Mouse (Mus musculus) monocyte, adult 2 months (primary cell): ENCODE results near the gene A930033H14Rik.

Source experiments
- DNase-seq, 2 experiments: peaks; one replicate each; pipeline ENCODE4 v3.0.0; 2022; ENCODE audit warnings: low spot score in 2 of 2, low read depth in 1 of 2

Gene A930033H14Rik

DNA sequence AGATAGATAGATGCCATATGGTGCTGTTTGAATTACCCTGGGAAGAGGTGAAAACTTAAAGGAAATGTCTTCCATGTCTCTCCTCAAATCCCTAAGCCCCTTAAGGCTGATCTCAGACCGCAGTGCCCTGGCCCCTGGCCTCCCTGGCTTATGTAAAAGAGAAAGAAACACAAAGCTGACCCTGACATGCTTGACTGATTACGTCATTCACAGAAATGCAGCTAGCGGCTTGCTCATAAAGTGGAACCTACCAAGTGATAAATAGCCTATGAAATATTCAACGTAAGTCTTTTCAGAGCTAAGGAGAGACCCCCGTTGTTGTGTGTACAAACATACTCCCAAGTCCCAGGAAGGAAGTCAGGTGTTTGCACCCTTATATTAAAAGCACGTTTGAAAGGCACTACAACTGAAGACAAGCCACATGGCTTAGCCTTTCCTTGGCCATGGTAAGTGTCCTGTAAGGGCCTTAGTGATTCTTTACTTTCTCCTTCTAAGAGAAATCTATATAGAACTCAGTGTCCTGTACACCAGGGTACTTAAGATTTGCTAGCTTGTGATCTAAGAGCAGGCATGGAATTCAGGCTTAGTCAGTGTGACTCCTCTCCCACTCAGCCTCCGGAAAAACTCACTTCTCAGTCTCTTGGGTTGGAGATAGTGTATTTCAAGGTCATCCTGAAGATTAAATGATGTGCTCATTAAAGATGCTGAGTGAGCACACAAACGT lies 8.1 kb downstream of the A930033H14Rik start:
- no peak for DNase-seq

DNA sequence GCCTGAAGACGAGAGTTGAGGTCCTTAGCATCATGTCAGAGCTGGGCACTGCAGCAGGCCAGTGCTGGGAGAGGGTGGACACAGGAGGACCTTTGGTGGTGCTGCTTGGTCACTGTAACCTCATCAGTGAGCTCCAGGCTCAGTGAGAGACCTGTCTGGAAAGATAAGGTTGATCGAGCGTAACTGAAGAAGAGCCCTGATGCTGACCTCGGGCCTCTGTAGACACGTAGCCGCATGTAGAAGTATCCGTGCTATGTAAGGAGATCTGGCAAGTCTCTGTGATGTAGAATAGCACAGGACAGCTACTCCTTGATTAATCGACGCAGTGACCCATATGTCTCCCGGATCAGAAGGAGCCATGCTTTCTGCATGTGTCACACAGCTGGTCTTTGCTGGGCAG lies 19.2 kb downstream of the A930033H14Rik start:
- DNase-seq, result no peak

DNA sequence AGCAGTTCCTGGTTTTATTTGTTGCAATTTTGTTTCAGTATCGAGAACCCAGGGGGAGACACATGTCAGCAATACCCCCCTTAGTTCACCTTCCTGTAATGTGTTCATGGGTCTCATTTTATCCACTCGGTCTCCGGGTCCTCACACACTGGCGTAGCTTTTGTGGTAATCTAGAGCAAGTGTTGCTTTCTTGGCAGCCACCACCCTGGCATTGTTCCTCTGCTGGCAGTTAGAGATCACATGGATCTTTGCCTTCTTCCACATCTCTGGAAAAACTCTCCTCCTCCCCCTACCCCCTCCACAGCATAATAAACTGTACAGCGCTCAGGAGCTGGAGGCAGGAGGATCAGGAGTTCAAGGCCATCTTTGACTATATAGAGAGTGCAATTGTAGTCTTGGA lies 20.6 kb downstream of the A930033H14Rik start:
- no peak for DNase-seq

DNA sequence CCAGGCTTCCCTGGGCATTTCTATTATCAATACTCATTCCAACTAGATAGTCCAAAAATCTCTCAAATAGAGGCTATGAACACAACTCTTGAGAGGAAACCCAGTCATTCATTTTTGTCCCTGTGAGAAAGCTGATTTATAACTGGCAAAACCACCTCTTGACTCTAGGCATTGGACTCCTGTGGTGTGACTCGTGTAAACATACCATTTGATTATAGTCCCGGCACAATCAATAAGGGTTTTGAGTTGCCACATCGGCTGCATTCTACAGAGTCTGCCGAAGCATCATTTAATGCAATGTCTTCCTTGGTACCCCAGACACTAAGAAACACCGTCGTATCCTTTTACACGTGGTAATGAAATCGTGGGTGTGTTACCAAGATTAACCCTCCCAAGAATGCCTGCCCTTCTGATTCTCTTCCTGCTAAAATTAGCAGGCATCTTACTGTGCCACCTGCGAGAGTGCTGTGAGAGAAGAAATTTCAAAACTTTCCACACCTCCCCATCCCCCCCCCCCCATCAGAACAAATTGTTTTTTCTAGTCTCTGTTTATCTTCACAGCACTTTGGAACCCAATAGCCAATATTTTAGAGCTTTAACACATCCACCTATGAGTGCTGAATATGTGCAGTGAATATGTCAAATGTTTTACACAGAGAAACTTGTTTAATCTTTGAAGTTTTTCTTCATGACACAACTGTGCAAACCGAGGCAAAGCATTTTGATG lies 22.3 kb downstream of the A930033H14Rik start:
- DNase-seq, result no peak

DNA sequence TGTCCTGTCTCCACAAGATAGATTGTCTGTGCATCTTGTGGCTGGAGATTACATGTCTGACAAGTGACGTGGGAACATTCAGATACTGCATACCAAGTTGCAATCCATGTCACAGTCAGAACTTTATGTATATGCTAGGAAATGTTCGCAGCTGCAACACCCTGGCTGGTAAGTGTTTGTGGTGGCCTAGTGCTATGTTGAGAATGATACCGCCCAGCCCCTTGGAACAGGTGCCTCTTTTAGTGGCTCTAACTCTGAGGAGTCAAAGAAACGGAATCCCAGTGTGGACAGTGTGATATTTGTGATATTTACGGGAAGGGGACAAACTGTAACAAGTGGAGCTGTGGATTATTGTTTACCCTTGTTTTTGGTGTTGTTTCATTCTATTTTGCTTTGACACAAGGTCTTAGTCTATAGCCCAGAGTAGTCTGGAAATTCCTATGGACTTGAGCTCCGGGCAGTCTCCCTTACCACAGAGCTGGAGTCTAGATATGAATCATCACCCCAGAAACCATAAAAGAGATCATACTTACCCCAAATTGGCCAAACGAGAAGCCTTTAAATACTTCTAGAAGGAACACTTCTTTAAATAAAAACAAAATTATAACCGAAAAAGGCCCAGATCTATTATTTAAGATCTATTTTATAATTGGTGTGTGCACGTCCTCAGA lies 25.0 kb downstream of the A930033H14Rik start:
- DNase-seq, result no peak

DNA sequence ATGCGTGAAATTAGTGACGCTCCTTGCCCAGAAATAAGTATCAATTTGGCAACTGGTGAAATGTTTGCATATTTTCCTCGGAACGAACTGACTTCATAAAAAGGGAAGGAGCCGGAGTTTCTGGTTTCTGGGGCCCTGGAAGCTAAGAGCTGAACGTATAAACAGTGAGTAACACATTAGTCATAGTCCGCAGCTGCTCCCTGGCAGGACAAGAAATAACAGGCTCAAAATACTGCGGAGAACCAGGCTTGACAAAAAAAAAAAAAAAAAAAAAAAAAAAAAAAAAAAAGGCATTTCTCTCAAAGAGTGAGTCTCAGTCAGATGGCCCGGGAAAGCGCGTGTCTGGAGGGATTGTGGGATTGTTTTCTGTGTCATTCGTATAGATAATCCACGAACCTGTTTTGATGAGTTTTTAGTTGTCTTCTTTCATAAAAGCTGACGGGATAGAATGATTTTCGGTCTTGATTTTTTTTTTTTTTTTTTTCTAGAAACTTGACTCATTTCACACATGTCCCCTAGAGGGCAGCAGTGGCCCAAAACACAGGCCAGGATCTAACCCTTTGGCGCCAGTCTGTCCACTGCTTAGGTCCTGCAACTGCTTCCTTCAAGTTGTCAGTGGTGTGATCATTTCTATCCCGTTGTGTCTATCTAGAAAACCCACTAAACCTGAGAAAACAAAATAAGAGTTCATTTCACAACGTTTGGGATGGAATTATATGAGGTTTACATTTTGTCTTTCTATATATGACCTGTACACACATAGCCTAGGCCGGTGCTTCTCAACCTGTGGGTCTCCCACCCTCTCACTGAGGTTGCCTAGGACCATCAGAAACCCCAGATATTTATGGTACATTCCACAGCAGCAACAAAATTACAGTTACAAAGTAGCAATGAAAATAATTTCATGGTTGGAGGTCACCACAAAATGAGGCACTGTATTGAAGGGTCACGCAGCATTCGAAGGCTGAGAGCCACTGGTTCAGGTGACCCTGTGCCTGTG lies 26.7 kb downstream of the A930033H14Rik start:
- DNase-seq, result peak in 1 of 2 experiments; percentile 30

DNA sequence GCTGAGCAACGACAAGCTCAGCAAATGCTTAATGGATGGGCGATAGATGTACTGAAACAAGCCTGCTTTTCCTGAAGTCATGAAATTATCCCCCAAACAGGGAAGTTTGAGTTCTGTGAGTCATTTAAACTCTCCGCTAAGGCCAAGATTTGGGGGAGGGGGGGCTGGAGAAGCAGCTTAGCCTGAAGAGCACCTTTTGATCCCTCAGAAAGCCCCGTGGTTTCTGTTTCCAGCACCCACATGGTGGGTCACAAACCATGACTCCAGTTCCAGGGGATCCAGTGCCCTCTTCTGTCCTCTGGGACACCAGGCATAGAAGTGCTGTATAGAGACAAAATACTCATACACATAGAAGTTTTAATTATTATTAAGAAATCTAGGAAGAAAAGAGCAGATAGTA lies 27.5 kb downstream of the A930033H14Rik start:
- no peak for DNase-seq

DNA sequence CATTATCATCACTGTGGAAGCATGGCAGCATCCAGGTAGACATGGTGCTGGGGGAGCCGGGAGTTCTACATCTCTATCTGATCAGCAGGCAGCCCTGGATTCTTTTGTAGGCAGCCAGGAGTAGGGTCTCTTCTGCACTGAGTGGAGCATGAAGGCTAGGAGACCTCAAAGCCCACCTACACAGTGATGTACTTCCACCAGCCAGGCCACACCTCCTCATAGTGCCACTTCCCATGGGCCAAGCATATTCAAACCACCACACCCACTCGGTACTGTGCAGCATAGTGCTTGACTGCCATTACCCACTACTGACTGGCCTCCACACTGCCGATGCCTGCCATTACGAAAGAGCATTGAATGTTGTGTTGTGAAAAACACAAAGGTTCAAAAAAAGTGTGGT lies 28.0 kb downstream of the A930033H14Rik start:
- DNase-seq, result no peak

DNA sequence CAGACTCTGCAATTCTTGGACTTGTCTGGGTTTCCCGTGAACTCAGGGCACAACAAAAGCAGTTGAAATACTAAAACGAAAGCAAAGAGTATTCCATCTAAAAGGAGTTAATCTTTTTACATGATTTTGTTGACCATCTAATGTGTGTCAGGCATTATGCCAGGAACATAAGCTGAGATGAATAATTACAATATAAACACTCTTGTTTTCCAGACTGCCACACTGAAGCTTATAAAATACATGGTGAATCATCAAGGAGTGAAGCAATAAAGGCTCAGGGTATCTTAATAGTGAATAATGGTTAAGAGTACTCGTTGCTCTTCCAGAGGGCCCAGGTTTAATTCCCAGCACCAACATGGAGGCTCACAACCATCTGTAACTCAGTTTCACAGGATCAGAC lies 31.9 kb downstream of the A930033H14Rik start:
- no peak for DNase-seq

DNA sequence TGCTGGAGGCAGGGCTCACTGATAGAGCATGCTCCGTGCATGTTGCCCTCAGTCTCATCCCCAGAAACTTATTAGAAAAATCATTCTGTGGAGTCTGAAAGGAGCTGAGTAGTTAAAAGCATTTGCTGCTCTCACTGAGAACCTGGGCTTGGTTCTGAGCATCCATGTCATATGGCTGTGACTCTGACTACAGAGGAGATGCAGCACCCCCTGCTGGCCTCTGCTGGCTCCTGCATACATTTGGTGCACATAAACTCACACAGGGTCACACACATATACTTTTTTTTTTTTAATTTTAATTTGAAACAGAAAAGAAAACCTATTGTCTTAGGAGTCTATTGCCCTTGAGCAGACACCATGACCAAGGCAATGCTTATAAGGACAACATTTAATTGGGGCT lies 33.6 kb downstream of the A930033H14Rik start:
- DNase-seq, result no peak

DNA sequence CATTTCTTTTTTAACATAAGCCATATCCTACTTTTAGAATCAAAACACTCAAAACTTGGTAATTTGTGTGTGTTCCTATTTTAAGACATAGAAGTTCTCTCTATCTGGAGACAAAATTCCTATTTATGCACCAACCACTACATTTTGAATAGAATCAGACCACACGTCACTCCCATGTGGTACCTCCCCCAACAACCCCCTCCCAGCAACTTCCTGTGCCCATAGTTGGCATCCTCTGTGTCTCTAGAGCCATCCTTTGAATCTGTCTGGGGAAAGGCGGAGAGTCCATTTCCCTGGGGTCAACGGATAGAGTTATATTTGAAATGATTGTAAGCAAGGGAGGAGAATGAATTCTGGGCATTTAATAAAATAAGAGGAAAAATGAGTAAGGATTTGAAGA lies 36.8 kb downstream of the A930033H14Rik start:
- no peak for DNase-seq

DNA sequence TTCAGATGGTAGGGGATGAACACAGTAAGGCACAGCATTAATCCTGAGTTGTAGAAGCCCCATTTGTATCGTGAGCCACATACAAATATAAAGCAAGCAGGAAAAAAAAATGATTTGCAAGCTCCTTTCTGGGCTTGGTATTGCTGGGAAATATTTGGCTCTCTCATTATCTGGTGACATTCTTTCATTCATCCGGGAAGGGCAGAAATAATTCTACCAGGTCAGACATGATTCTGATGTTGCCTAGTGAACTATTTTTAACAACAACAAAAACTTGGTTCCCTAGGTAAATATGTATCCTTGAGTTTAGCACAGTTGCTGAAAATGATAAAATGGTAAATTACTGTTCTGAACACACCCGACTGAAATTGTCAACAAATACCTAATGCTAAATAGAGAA lies 40.5 kb downstream of the A930033H14Rik start:
- DNase-seq, result no peak

DNA sequence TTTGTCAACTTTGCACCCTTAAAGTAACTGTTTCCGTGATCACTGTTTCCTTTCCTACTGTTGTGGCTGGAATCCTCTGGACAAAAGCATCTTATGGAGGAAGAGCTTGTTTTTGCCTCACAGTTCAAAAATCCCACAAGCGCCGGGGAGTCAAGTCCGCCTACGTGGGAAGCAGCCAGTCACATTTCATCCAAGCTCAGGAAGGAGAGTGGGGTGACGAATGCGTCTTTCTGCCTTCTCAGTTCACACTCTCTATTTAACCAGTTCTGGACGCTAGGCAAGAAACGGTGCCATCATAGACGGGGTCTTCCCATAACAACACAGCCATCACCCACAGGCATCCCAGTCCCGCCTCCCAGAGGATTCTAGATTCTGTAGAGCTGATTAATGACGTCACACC lies 46.4 kb downstream of the A930033H14Rik start:
- no peak for DNase-seq

DNA sequence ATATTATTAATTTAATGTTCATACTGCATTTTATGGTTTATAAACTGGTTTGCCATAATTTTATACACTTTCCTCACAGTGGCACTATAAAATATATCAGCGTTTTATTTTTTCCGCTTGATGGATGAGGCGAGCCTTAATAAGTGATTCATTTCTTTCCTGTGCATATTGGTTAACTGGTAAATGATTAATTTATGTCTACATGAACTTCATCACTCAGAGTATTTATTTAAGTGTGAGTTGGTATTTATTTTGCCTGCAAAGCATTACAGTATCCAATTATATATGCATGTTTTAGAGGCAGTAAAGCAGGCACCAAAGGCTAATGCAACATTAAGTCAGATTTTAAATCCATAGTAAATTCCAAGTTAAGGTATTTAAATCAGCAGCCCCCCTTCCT lies 47.1 kb downstream of the A930033H14Rik start:
- no peak for DNase-seq

DNA sequence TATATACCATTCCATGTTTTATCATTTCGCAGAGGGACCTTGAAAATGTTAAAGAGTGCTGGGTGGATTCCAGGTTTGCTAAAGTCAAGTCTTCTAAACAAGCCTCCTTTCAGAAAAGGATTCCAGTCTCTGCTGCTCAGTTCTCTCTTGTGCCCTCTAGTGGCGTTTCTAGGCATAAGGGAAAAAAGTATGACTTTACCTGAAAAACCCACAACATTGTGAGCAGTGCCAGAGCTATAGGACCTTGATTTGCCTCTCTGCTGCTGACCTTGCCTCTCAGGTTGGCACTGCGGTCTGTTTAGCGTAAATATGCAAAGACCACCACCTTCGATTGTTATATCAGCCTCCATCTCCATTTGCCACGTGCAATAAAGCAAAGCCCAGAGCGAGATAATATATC lies 47.8 kb downstream of the A930033H14Rik start:
- no peak for DNase-seq

DNA sequence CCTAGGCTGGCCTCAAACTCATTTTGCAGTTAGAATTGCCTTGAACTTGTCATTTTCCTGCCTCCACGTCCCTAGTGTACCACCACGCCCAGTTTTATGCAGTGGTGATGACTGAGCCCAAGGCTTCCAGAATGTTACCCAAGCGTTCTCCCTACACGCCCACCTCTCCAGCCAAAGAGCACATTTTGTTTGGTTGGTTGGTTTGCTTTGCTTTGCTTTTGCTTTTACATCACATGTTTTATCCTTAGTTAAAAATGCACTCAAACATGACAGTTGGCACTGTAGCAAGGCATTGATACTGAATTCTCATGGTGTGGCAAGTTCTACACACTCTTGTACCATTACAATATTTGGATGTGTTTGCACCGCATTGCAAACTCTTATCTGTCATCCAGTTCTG lies 49.7 kb downstream of the A930033H14Rik start:
- DNase-seq, result no peak

DNA sequence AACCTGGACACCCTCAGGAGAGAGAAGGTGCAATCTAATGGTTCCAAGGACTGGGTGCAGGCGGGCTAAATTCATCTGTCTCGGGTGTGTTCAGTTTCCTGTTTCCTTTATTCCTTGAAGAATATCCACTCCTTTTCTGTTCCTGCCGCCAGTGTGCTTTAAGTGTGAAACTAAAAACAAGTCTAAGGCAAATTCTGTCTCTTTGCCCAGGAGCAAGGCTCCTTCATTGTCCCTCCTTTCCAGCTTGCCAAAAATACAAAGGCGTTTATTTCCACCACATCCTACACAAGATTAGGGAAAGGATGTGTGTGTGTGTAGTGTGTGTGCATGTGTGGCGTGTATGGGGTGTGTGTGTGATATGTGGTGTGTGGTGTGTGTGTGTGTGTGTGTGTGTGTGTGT lies 50.3 kb downstream of the A930033H14Rik start:
- DNase-seq, result no peak

DNA sequence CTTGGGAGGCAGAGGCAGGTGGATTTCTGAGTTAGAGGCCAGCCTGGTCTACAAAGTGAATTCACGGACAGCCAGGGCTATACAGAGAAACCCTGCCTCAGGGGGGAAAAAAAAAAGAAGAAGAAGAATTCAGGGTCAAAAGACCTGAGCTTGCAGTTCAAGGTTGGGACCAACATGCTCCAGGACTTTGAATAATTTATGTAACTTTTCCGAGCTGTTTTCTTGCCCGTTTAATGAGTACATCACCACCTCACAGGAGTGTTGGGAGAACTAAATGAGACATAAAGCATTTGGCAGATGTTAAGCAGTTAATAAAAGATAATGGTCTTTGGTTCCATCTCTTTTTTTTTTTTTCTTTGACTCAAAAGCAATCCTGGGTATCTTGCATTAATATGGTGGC lies 51.4 kb downstream of the A930033H14Rik start:
- DNase-seq, result no peak

DNA sequence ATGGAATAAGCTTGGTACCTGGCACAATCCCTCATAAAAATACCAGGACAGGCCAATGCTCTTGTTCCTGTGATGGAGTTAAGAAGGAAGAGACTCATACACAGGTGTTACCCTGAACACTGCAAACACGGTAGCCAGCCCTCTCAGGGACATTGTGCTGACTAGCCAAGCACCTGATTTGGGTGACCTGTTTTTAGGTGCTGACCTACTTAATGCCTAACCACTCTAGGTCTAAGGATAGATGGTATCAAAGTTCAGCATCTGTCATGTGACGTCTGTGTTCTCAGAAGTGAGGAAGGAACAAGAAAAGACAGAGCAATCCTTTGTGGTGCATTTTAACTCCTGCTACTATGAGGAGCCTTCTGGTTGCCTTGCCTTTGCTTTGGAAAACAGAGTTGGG lies 52.0 kb downstream of the A930033H14Rik start:
- DNase-seq, result no peak
